Mouse (Mus musculus): ENCODE measurements around the gene Fgfr4.

Fgfr4 gene

DNA sequence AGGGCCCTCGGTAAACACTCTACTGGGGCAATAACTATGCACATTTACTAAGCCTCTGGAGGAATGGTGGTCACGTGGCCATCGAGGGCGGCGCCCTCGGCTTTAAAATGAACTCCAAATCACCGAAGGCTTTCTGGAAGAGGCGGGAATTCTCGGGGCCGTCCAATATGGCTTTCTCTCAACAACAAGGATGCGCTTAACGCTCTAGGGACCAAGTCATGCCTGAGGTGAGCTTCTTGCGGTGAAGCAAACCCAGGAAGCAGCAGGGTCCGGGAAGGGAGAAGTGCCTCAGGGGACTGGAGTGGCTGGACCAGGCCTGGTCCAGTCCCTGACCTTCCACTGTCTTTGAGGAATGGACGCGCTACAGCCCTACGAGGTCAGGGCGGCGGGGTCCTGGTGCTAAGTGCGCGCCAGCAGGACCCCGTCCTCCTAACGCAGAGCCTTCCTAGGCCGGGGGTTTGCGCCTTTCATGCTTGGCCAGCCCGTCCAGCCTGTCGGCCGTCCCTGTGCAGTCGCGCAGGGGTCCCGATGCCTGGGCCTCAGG, 57.3 kb downstream of the Fgfr4 start, which contains the start of gene Nsd1:
Gene Nsd1 (plus strand): TSS at position 134 of the 544 bp plus-strand sequence.
- DNase-seq (ENCODE audit: low read depth, low spot score), result no peak

DNA sequence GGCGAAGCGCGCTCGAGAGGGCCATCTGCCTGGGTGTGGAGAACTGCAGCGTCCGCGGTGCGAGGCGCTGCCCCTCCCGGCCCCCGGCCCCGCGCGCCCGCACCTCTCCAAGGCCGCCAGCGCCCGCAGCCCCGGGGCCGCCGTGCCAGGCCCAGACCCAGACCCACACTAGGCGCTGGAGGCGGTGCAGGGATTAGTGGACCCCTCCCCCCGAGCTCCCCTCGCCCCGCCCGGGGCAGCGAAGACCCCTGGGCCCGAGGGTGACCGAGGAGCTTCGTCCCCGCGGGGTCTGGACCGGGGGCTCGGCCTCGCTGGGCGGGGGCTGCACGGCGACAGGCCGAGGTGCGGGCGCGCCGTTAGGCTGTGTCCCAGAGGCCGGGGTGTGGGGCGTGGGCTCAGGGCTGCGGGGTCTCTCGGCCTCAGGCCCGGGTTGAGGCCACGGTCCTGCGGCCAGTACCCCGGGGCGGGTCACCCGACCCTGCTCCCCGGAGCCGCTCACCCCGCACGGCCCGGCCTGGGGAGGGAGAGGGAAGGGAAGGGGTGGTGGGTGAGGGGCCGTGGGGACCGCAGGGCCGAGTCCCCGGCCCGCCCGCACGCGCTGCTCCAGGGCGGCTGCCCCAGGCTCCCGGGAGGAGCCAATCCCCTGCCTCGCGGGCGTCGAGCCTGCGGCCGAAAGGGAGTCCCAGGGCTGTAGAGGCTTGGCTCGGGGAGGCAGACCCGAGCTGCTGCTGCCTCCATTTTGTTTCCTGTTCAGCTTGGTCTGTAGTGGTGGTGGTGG, 57.9 kb downstream of the Fgfr4 start:
- DNase-seq (ENCODE audit: low read depth, low spot score), result peak; percentile 10

- no peak for DNase-seq (ENCODE audit: low read depth, low spot score)
These were observed 58.5 kb downstream of the Fgfr4 start for GRCm38 (mm10) chr13:55210971-55211220.

GRCm38 (mm10) chr13:55211221-55212010, 59.0 kb downstream of the Fgfr4 start:
- DNase-seq (ENCODE audit: low read depth, low spot score), result peak; percentile 66

DNA sequence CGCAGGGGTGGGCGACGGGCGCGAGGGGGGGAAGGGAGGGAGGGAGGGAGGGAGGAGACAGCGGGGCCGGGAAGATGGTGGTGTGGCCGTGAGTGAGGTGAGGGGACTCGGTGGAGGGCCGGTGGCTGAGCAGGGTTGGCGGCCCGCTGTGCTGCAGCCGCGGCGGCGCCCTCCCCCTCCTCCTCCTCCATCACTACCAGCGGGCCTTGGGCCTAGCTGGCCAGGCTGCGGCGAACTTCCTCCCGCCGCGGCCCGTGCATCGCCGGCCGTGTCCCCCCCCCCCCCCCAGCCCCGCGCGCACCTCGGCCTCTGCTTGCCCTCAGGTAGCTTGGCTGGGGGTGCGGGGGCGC, 59.5 kb downstream of the Fgfr4 start:
- peak; percentile 27 for DNase-seq (ENCODE audit: low read depth, low spot score)

DNA sequence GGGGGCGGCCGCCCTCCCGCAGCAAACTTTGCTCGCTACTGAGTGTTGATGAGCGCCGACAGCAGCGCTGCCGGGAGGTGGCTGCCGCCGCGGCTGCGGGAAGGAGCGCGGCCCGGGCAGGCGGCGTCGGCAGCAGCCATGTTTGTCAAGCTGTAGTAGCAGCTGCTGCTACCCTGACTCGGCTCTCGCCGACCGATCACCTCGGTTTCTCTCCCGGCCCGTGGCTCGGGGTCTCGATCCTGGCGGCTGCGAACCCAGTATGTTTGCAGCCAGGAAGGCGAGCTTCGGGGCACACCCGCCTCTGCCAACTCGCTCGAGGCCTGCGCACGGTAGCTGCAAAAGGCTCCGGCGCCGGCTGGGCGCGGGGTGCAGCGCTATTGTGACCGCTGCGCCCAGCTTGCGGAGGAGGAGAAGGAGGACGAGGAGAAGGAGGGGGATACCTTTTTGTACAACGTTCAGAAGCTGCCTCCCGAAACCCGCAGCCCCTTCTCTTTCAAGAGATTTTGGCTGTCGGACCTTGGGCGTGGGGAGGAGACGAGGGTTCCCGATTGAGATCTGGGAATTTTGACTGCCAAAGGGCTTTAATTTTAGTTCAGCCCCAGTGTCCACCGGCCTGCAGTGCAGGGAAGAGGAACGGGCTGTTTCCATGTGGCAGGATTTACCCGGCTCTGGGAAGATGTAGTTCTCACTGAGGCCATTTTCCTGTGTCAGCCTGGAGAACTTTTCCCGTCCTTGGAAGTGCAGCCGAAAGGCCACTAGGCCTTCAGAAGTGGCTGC, 60.1 kb downstream of the Fgfr4 start:
- peak; percentile 31 for DNase-seq (ENCODE audit: low read depth, low spot score)

DNA sequence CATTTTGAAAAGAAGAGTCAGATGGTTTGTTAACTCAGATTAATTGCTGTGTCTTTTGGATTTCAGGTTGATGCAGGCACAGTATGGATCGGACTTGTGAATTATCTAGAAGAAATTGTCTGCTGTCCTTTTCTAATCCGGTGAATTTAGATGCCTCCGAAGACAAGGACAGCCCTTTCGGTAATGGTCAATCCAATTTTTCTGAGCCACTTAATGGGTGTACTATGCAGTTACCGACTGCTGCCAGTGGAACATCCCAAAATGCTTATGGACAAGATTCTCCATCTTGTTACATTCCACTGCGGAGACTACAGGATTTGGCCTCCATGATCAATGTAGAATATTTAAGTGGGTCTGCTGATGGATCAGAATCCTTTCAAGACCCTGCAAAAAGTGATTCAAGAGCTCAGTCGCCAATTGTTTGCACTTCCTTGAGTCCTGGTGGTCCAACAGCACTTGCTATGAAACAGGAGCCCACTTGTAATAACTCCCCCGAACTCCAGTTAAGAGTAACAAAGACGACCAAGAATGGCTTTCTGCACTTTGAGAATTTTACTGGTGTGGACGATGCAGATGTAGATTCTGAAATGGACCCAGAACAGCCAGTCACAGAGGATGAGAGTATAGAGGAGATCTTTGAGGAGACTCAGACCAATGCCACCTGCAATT, 60.8 kb downstream of the Fgfr4 start:
- no peak for DNase-seq (ENCODE audit: low read depth, low spot score)

All from telencephalon, adult 2 months (tissue).